Comparison of ENCODE assay signal across 9 mouse cellular contexts in genomic region chr1:151167297-151168047, GRCm38 (mm10). TPM values are rescaled to one million over a fixed set of nuclear protein-coding genes. Genes with fewer than 3 reads are reported as not detected.
A peak's percentile ranks its signal among the peaks of the same experiment; 100 is the strongest.
DNase-seq lines count a peak whose midpoint lies in the region; ATAC-seq lines count a peak whose summit lies in the region.
"Had no signal": no experiment of that assay in that cellular context is flagged by ENCODE, and none has a peak within 500 bp of the region (broad histone marks: within the 10 kb centered on the region; RNA-seq: fewer than 3 reads in every experiment).

No protein-coding gene starts in this region.

- ATAC-seq in kidney, embryonic 14.5 days (ENCODE audit: low FRiP score, low TSS enrichment): peak; percentile 71; the same call in 1 of the 2 replicates
- ATAC-seq in midbrain, embryonic 15.5 days (replicated peaks): peak; percentile 92
- no peak for ATAC-seq in CD4-positive, CD25-positive, alpha-beta regulatory T cell, adult 4 months

- H3K9me3 ChIP-seq in embryonic facial prominence, embryonic 10.5 days: no peaks in the 10 kb centered on the region
- H3K9me3 ChIP-seq in kidney, embryonic 14.5 days (ENCODE audit: control insufficient read depth, low read length): no peaks in the 10 kb centered on the region
- H3K9me3 ChIP-seq in midbrain, embryonic 15.5 days: no peaks in the 10 kb centered on the region

- 34% methylated on average over 12 of the region's 12 CpGs for WGBS in embryonic facial prominence, embryonic 10.5 days
- WGBS in kidney, embryonic 14.5 days: 14% methylated on average over 12 of the region's 12 CpGs
- WGBS in midbrain, embryonic 15.5 days: 12% methylated on average over 12 of the region's 12 CpGs

- H3K36me3 ChIP-seq in embryonic facial prominence, embryonic 10.5 days (replicated peaks): no peaks in the 10 kb centered on the region
- no peaks in the 10 kb centered on the region for H3K36me3 ChIP-seq in kidney, embryonic 14.5 days (ENCODE audit: control insufficient read depth, insufficient read depth, low read length)
- H3K36me3 ChIP-seq in midbrain, embryonic 15.5 days (replicated peaks): no peaks in the 10 kb centered on the region

- H3K4me3 ChIP-seq in embryonic facial prominence, embryonic 10.5 days: no peak overlapping the region
- no peak overlapping the region for H3K4me3 ChIP-seq in kidney, embryonic 14.5 days (ENCODE audit: low read length)
- no peak overlapping the region for H3K4me3 ChIP-seq in midbrain, embryonic 15.5 days

- peaks cover 26% of the 10 kb centered on the region for H3K4me1 ChIP-seq in embryonic facial prominence, embryonic 10.5 days
- H3K4me1 ChIP-seq in kidney, embryonic 14.5 days (ENCODE audit: control insufficient read depth, insufficient read depth, low read length): peaks cover 10% of the 10 kb centered on the region
- peaks cover 20% of the 10 kb centered on the region for H3K4me1 ChIP-seq in midbrain, embryonic 15.5 days

- H3K9ac ChIP-seq in kidney, embryonic 14.5 days (ENCODE audit: low read depth, low read length): no peak overlapping the region
- no peak overlapping the region for H3K9ac ChIP-seq in midbrain, embryonic 15.5 days

- peak overlapping the region; percentile 55 for H3K27ac ChIP-seq in embryonic facial prominence, embryonic 10.5 days (replicated peaks)
- H3K27ac ChIP-seq in kidney, embryonic 14.5 days (ENCODE audit: low read depth, low read length): peak overlapping the region; percentile 1; the same call in 1 of the 2 replicates
- peak overlapping the region; percentile 46 for H3K27ac ChIP-seq in midbrain, embryonic 15.5 days

- H3K4me2 ChIP-seq in kidney, embryonic 14.5 days (replicated peaks; ENCODE audit: low read depth, low read length): 0 out of 2 replicates have a peak overlapping the region, but pooled peaks have one; percentile 12
- H3K4me2 ChIP-seq in midbrain, embryonic 15.5 days: peak overlapping the region; percentile 19; the same call in 1 of the 2 replicates

- DNase-seq in T-cell, adult 2 months (ENCODE audit: low spot score): peak; percentile 21
- DNase-seq in embryonic facial prominence, embryonic 10.5 days (ENCODE audit: low spot score): no peak
- DNase-seq in adrenal gland, postnatal 10 days: no peak
- DNase-seq in left cerebral cortex, adult 18-20 months (ENCODE audit: low spot score in 2 of 2): no peak
- DNase-seq: heart, postnatal 14 days had no signal

- H3K27me3 ChIP-seq in embryonic facial prominence, embryonic 10.5 days (replicated peaks; ENCODE audit: low read depth, poor library complexity, severe bottlenecking): no peaks in the 10 kb centered on the region
- H3K27me3 ChIP-seq in kidney, embryonic 14.5 days (ENCODE audit: control insufficient read depth, insufficient read depth, low read length): no peaks in the 10 kb centered on the region
- no peaks in the 10 kb centered on the region for H3K27me3 ChIP-seq in midbrain, embryonic 15.5 days (replicated peaks)

RNA-seq across cellular contexts. Expression of gene Gm47985, which starts 14.9 kb away (rescaled TPM):
- polyA plus RNA-seq in embryonic facial prominence, embryonic 10.5 days (2016; fragmentation: Nextera tagmentation; extraction: Ambion mirVana): 0.11 and 0.40 TPM in 2 replicates
- polyA plus RNA-seq in kidney, embryonic 14.5 days (2014; fragmentation: Nextera tagmentation; extraction: Ambion mirVana): 0.20 and 0.26 TPM in 2 replicates
- not detected in 2 replicates for polyA plus RNA-seq in midbrain, embryonic 15.5 days (2015; fragmentation: Nextera tagmentation; extraction: Ambion mirVana)
- not detected for polyA plus RNA-seq in CD4-positive, CD25-positive, alpha-beta regulatory T cell, adult 4 months (2017; shearing (Covaris generic))
- not detected for total RNA-seq in adrenal gland, postnatal 10 days (2021)
- not detected for total RNA-seq in left cerebral cortex, adult 18-20 months (2021)

RNA-seq across cellular contexts. Expression of gene Gm8947, which starts 24.7 kb away (rescaled TPM):
- not detected in 2 replicates for polyA plus RNA-seq in embryonic facial prominence, embryonic 10.5 days (2016; fragmentation: Nextera tagmentation; extraction: Ambion mirVana)
- 0.41 and 0.44 TPM in 2 replicates for polyA plus RNA-seq in kidney, embryonic 14.5 days (2014; fragmentation: Nextera tagmentation; extraction: Ambion mirVana)
- not detected in 2 replicates for polyA plus RNA-seq in midbrain, embryonic 15.5 days (2015; fragmentation: Nextera tagmentation; extraction: Ambion mirVana)
- not detected for polyA plus RNA-seq in CD4-positive, CD25-positive, alpha-beta regulatory T cell, adult 4 months (2017; shearing (Covaris generic))
- total RNA-seq in adrenal gland, postnatal 10 days (2021): not detected
- not detected for total RNA-seq in left cerebral cortex, adult 18-20 months (2021)
- total RNA-seq: heart, postnatal 14 days had no signal

RNA-seq across cellular contexts. Expression of gene Gm47995, which starts 30.8 kb away (rescaled TPM):
- not detected in 2 replicates for polyA plus RNA-seq in embryonic facial prominence, embryonic 10.5 days (2016; fragmentation: Nextera tagmentation; extraction: Ambion mirVana)
- polyA plus RNA-seq in kidney, embryonic 14.5 days (2014; fragmentation: Nextera tagmentation; extraction: Ambion mirVana): 0.34 TPM in 1 of 2 replicates, not detected in the other
- polyA plus RNA-seq in midbrain, embryonic 15.5 days (2015; fragmentation: Nextera tagmentation; extraction: Ambion mirVana): not detected in 2 replicates
- polyA plus RNA-seq in CD4-positive, CD25-positive, alpha-beta regulatory T cell, adult 4 months (2017; shearing (Covaris generic)): not detected
- not detected for total RNA-seq in adrenal gland, postnatal 10 days (2021)
- total RNA-seq in left cerebral cortex, adult 18-20 months (2021): not detected
- total RNA-seq: heart, postnatal 14 days had no signal
- polyA plus RNA-seq: embryonic facial prominence, embryonic 11.5 days had no signal

RNA-seq across cellular contexts. Expression of gene 3110040M04Rik, which starts 36.4 kb away (rescaled TPM):
- not detected in 2 replicates for polyA plus RNA-seq in embryonic facial prominence, embryonic 10.5 days (2016; fragmentation: Nextera tagmentation; extraction: Ambion mirVana)
- polyA plus RNA-seq in kidney, embryonic 14.5 days (2014; fragmentation: Nextera tagmentation; extraction: Ambion mirVana): 0.58 and 0.76 TPM in 2 replicates
- polyA plus RNA-seq in midbrain, embryonic 15.5 days (2015; fragmentation: Nextera tagmentation; extraction: Ambion mirVana): not detected in 2 replicates
- not detected for polyA plus RNA-seq in CD4-positive, CD25-positive, alpha-beta regulatory T cell, adult 4 months (2017; shearing (Covaris generic))
- not detected for total RNA-seq in adrenal gland, postnatal 10 days (2021)
- not detected for total RNA-seq in left cerebral cortex, adult 18-20 months (2021)
- total RNA-seq: heart, postnatal 14 days had no signal
- polyA plus RNA-seq: embryonic facial prominence, embryonic 11.5 days had no signal

RNA-seq across cellular contexts. Expression of gene Gm47996, which starts 42.5 kb away (rescaled TPM):
- 0.33 TPM in 1 of 2 replicates, not detected in the other for polyA plus RNA-seq in embryonic facial prominence, embryonic 10.5 days (2016; fragmentation: Nextera tagmentation; extraction: Ambion mirVana)
- not detected in 2 replicates for polyA plus RNA-seq in kidney, embryonic 14.5 days (2014; fragmentation: Nextera tagmentation; extraction: Ambion mirVana)
- polyA plus RNA-seq in midbrain, embryonic 15.5 days (2015; fragmentation: Nextera tagmentation; extraction: Ambion mirVana): not detected in 2 replicates
- polyA plus RNA-seq in CD4-positive, CD25-positive, alpha-beta regulatory T cell, adult 4 months (2017; shearing (Covaris generic)): not detected
- not detected for total RNA-seq in adrenal gland, postnatal 10 days (2021)
- not detected for total RNA-seq in left cerebral cortex, adult 18-20 months (2021)
- total RNA-seq: heart, postnatal 14 days had no signal
- polyA plus RNA-seq: embryonic facial prominence, embryonic 11.5 days had no signal

Comparison
In these comparisons a context has a peak if more than half of its experiments do, and no peak if none do; other contexts are left out.
1. H3K27ac ChIP-seq: peak in every context shown above with its lines; median percentile 55 in embryonic facial prominence, embryonic 10.5 days; 46 in midbrain, embryonic 15.5 days; 1 in kidney, embryonic 14.5 days.